Mouse (Mus musculus) liver, embryonic 11.5 days (tissue): ENCODE data around the gene Abi1. TPM values are rescaled to one million over a fixed set of nuclear protein-coding genes. Genes with fewer than 3 reads are reported as not detected.

Experiments
- ATAC-seq: fragments of 200-750 bp; cut with Nextera tagmentation; replicated peaks from 2 replicates; pipeline ENCODE4 v1.8.0; 2017; ENCODE audit warnings: moderate number of reproducible peaks, mild to moderate bottlenecking, moderate TSS enrichment, moderate library complexity; ENCODE audit not compliant: low FRiP score
- DNase-seq: peaks from one replicate; pipeline ENCODE4 v3.0.0-alpha.2; 2017; ENCODE audit warnings: low spot score
- H3K27ac ChIP-seq: fragments of 300-500 bp; sonication (generic); 2 replicates; pipeline ENCODE4 v1.5.1; 2014; ENCODE audit warnings: mild to moderate bottlenecking, low read depth, low read length, control low read depth
- H3K27me3 ChIP-seq: fragments of 300-500 bp; sonication (generic); replicated peaks from 2 replicates; pipeline ENCODE4 v1.6.1; 2014; ENCODE audit warnings: low read length, mixed read lengths; ENCODE audit not compliant: control insufficient read depth, insufficient read depth
- H3K36me3 ChIP-seq: fragments of 300-500 bp; sonication (generic); 2 replicates; pipeline ENCODE4 v1.6.1; 2014; ENCODE audit warnings: mild to moderate bottlenecking, low read length, moderate library complexity, mixed read lengths; ENCODE audit not compliant: control insufficient read depth, insufficient read depth
- H3K4me1 ChIP-seq: fragments of 300-500 bp; sonication (generic); replicated peaks from 2 replicates; pipeline ENCODE4 v1.6.1; 2014; ENCODE audit warnings: low read length, mixed read lengths; ENCODE audit not compliant: control insufficient read depth, insufficient read depth
- H3K4me2 ChIP-seq: fragments of 300-500 bp; sonication (generic); 2 replicates; pipeline ENCODE4 v1.6.1; 2014; ENCODE audit warnings: mild to moderate bottlenecking, control low read depth, moderate library complexity
- H3K4me3 ChIP-seq: fragments of 300-500 bp; sonication (generic); 2 replicates; pipeline ENCODE4 v1.5.1; 2014; ENCODE audit warnings: low read depth, low read length, control low read depth
- H3K9ac ChIP-seq: fragments of 300-500 bp; sonication (generic); 2 replicates; pipeline ENCODE4 v1.6.1; 2014; ENCODE audit warnings: low read depth, low read length, control low read depth
- H3K9me3 ChIP-seq: fragments of 300-500 bp; sonication (generic); 2 replicates; pipeline ENCODE4 v1.6.1; 2016; ENCODE audit warnings: low read length, inconsistent platforms, mixed read lengths; ENCODE audit not compliant: control insufficient read depth
- WGBS: fragments of 180-500 bp; shearing (Covaris S2); extraction: QIAGEN DNeasy Blood & Tissue Kit; methylation state at CpG from one replicate; pipeline ENCODE4 v1.1.7; 2014; 5-methylcytosine and 5-hydroxymethylcytosine counted together
- polyA plus RNA-seq: library from polyadenylated mRNA; unstranded; fragments of >200 nt; fragmentation: Nextera tagmentation; extraction: Ambion mirVana; gene quantifications from 2 replicates; pipeline ENCODE4 v1.2.1, GENCODE M21; 2014

Abi1 gene
- polyA plus RNA-seq, 1 experiment from 2014 or later: 31.2 TPM

DNA sequence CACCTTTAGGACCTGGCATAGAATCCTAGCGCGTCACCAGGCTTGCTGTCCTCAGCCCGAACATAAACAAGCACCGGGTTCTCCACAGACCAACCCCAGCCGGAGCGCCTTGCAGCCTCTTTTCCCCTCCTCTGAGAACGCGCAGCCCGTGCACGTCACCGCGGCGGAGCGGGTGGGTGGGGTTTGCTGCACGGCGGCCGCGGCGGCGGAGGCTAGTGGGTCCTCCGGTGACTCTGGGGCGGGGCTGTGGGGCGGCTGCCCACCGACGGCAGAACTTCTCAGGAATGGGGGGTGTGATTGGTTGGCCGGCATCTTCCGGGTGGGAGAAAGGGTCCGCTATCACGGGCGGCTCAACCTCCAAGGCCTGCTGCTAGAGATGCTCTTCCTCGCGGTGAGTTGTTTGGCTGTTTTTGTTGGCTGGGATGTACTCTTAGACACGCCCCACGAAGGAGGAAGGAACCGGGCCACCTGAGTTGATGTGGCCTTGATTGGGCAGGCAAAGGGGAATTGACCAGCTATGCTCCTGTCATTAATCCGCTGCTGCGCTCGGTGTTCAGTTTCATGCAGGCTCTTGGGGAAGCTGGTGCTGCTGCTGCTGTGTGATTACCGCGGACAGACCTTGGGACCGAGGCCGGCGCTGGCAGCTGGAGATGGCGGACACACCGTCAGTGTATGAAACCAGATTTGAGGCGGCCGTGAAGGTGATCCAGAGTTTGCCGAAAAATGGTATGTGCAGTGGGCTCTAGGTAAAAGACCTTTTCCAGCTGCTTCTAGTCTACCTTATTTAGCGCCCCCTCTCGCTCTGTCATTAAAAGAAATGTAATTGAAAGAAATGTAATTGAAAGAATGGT, 29.1 kb upstream of the Abi1 start:
- Histone ChIP-seq H3K36me3 (peaks cover 5% of the 10 kb centered on the region; the same call in 1 of the 2 replicates), H3K4me1 (no peaks in the 10 kb centered on the region), H3K9ac (peak overlapping the region; percentile 83), H3K4me3 (peak overlapping the region; percentile 81), H3K4me2 (peak overlapping the region; percentile 98), H3K9me3 (no peaks in the 10 kb centered on the region), H3K27ac (peak overlapping the region; percentile 94), H3K27me3 (no peaks in the 10 kb centered on the region)
- DNase-seq: peak; percentile 95
- peak; percentile 86 for ATAC-seq
- under 1% methylated on average over 50 of the region's 50 CpGs for WGBS

DNA sequence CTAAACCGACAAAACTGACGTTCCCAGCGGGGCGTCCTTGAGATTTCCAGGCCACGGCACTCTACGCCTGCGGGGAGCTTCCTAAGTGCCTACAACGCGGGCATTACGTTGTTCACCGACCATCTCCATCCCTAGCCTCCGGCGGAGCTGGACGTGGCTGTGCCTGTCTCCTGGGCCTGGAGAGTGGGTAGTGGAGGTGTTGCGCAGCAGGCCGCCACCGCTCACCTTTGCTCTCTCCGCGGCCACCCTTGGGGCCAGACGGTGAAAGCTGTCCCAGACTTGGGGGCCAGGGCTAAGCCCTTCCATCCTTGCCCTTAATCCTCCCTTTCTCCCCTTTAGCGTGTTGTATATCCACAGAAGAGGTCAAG, 28.3 kb upstream of the Abi1 start:
- Histone ChIP-seq H3K4me1 (no peaks in the 10 kb centered on the region), H3K36me3 (peaks cover 3% of the 10 kb centered on the region; the same call in 1 of the 2 replicates), H3K4me3 (peak overlapping the region; percentile 81), H3K27me3 (no peaks in the 10 kb centered on the region), H3K9ac (peak overlapping the region; percentile 83), H3K27ac (peak overlapping the region; percentile 94), H3K4me2 (peak overlapping the region; percentile 98), H3K9me3 (no peaks in the 10 kb centered on the region)
- DNase-seq: no peak
- ATAC-seq: peak; percentile 60
- WGBS: under 1% methylated on average over 21 of the region's 21 CpGs

DNA sequence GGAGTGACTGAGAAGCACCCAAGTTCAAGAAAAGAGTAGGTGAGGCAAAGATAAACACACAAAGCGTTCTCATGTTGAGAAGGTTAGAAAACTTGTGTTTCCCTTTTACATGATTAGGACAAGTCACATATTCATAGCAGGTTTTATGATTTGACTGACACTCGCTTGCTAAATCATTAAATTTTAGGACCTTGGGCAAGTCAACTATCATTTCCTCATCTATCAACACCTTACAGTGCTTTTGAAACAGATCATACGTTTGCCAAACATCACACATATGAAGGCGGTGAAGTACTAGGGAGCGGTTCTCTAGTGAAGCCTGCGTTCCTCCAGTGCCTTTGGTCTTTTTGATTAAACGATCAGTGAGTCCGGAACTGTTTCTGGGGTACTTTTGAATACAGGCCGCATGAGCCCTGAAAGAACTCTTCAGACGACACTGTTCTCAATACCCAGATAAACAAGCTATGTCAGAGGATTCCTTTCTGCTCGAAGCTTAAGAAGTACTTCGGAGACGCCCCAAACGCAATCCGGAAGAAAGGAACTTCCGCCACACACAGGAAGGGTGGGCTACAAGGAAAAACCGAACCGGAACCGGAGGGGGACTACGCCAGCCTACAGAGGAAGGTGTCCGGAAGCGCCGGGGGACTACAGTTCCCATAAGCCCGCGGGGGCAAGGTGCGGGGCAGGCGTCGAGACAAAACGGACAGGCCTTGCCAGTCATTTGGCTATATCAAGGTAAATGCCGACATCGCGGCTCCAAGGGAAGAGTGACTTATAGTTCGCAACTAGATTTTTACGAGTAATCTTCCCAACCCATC, 27.7 kb upstream of the Abi1 start, which contains the start of gene Acbd5:
TSS of gene Acbd5 (plus strand) at position 616 of the 818 bp plus-strand sequence.
- ATAC-seq (peak; percentile 95), DNase-seq (peak; percentile 96)
- Histone ChIP-seq H3K36me3 (peaks cover 3% of the 10 kb centered on the region; the same call in 1 of the 2 replicates), H3K9ac (peak within 1 kb of the TSS; percentile 83), H3K4me3 (peak within 1 kb of the TSS; percentile 81), H3K27me3 (no peaks in the 10 kb centered on the region), H3K9me3 (no peaks in the 10 kb centered on the region), H3K27ac (peak within 1 kb of the TSS; percentile 94), H3K4me1 (no peaks in the 10 kb centered on the region), H3K4me2 (peak within 1 kb of the TSS; percentile 98)
- 3% methylated on average over 34 of the region's 34 CpGs for WGBS

DNA sequence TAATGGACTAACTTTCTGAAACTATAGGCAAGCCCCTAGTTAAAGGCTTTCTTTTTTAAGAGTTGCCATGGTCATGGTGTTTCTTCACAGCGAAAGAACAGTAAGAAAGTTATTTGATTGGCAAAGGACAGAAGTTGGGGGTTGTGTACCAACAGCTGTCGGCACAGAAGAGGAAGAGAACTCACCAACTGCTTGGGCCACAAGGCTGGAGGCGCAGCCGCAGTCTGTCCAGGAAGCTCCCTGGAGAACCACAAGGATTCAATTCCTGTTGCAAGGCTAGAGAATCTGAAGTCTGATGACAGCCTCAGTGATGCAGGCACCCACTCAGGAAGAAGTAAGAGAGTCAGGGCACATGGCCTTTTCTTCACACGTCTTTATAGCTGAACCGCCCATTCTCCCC, 12.5 kb upstream of the Abi1 start:
- H3K36me3 ChIP-seq: no peaks in the 10 kb centered on the region
- ATAC-seq (no peak), DNase-seq (no peak)
- 52% methylated on average over 6 of the region's 6 CpGs for WGBS
- no peaks in the 10 kb centered on the region for H3K27me3 ChIP-seq
- no peak overlapping the region for H3K4me2 ChIP-seq
- no peaks in the 10 kb centered on the region for H3K9me3 ChIP-seq
- H3K4me3 ChIP-seq: no peak overlapping the region
- H3K27ac ChIP-seq: no peak overlapping the region
- H3K4me1 ChIP-seq: no peaks in the 10 kb centered on the region
- no peak overlapping the region for H3K9ac ChIP-seq

DNA sequence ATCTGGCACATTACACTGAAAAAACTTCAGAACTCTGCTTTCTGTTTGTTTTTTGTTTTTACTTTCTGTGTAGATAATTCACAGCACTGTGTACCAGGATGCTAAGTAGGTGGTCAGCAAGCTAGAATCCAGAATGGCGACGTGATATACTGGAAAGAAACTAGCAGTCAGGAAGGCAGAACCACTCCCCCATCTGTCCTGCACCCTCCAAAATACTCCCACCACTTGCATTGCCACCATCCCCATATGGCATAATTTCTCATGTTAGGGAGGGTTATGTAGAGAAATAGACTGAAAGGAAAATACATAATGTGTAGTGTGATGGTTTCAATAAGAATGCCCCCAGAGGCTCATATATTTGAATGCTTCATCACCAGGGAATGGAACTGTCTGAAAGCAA, 11.8 kb upstream of the Abi1 start:
- DNase-seq: no peak
- ATAC-seq: no peak
- H3K9me3 ChIP-seq: no peaks in the 10 kb centered on the region
- no peak overlapping the region for H3K9ac ChIP-seq
- H3K4me3 ChIP-seq: no peak overlapping the region
- H3K4me2 ChIP-seq: no peak overlapping the region
- H3K36me3 ChIP-seq: no peaks in the 10 kb centered on the region
- 72% methylated on average over 2 of the region's 2 CpGs for WGBS
- no peak overlapping the region for H3K27ac ChIP-seq
- H3K27me3 ChIP-seq: no peaks in the 10 kb centered on the region
- H3K4me1 ChIP-seq: no peaks in the 10 kb centered on the region

DNA sequence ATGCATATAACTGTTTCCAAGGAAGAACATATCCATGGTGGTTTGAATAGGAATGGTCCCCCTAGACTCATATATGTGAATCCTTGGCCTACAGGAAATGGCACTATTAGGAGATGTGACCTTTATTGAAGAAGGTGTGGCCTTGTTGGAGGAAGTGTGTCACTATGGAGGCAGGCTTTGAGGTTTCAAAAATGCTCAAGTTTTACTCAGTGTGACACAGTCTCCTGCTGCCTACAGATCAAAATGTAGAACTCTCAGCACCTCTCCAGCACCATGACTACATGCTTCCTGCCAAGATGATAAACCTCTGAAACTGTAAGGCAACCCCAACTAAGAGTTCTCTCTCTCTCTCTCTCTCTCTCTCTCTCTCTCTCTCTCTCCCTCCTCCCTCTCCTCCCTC, 8.0 kb upstream of the Abi1 start:
- Histone ChIP-seq H3K36me3 (no peaks in the 10 kb centered on the region), H3K27me3 (no peaks in the 10 kb centered on the region), H3K9ac (no peak overlapping the region), H3K9me3 (no peaks in the 10 kb centered on the region; the same call in 1 of the 2 replicates), H3K4me1 (no peaks in the 10 kb centered on the region), H3K4me2 (no peak overlapping the region), H3K4me3 (no peak overlapping the region), H3K27ac (no peak overlapping the region)
- ATAC-seq (no peak), DNase-seq (no peak)

DNA sequence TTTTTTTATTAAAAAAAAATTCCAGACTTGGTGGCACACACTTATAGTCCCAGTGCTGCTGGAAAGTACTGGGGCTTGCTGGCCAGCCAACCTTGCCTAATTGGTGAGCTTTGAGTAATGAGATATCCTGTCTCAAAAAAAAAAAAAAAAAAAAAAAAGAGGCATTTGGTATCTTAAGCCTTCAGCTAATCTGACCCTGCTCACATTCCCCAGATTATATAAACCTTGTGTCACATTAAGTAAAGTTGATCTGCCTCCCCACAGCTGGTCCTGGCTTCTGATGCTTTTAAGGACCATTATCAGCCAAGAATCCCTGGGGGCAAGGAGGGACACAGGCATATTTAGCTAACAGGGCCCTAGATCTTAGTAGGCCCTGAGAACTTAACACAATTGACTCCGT, 5.7 kb upstream of the Abi1 start:
- Histone ChIP-seq H3K27ac (no peak overlapping the region), H3K4me2 (no peak overlapping the region), H3K4me1 (no peaks in the 10 kb centered on the region), H3K9me3 (no peaks in the 10 kb centered on the region; the same call in 1 of the 2 replicates), H3K9ac (no peak overlapping the region), H3K27me3 (no peaks in the 10 kb centered on the region), H3K4me3 (no peak overlapping the region), H3K36me3 (no peaks in the 10 kb centered on the region)
- DNase-seq: no peak
- 32% methylated on average over 1 of the region's 1 CpGs for WGBS
- ATAC-seq: no peak

DNA sequence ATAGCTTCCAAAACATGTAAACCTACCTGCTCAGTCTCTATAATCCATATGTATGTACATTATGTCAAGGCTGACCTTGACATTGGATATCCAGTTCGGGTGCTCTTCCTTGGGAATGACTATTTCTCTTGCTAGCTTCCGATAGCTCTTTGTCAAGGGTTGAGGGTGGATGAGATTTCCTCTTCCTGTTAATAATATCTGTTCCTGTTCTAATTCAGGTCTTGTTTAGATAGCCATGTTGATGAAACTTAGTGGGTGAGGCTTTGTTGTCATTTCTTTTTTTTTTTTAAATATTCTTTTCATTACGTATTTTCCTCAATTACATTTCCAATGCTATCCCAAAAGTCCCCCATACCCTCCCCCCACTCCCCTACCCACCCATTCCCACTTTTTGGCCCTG, 2.1 kb upstream of the Abi1 start:
- Histone ChIP-seq H3K9me3 (no peaks in the 10 kb centered on the region; the same call in 1 of the 2 replicates), H3K4me1 (peaks cover 3% of the 10 kb centered on the region; the same call in 1 of the 2 replicates), H3K27ac (no peak overlapping the region), H3K4me3 (no peak overlapping the region), H3K9ac (no peak overlapping the region), H3K4me2 (no peak overlapping the region), H3K27me3 (no peaks in the 10 kb centered on the region), H3K36me3 (no peaks in the 10 kb centered on the region)
- ATAC-seq: no peak
- 83% methylated on average over 3 of the region's 3 CpGs for WGBS
- DNase-seq: no peak
